Mouse (Mus musculus) cerebellum, postnatal 4 days (tissue): ENCODE results near the gene Fblim1.

Experiments used
- DNase-seq, 2 experiments: peaks; one replicate each; pipeline ENCODE4 v3.0.0; 2022; ENCODE audit warnings: low spot score in 2 of 2, mixed read lengths in 1 of 2

The Fblim1 gene

GRCm38 (mm10) chr4:141624983-141625773 lies 19.3 kb upstream of the Fblim1 start:
- DNase-seq = no peak

GRCm38 (mm10) chr4:141624134-141624533 lies 18.2 kb upstream of the Fblim1 start:
- no peak for DNase-seq

- DNase-seq = no peak
Measured at GRCm38 (mm10) chr4:141623666-141624065, 17.8 kb upstream of the Fblim1 start, which contains the start of gene Slc25a34. Gene Slc25a34 (minus strand): TSS chr4:141623821.

- DNase-seq = no peak
Measured at GRCm38 (mm10) chr4:141623037-141623436, 17.1 kb upstream of the Fblim1 start.

- DNase-seq = no peak
Measured at GRCm38 (mm10) chr4:141622580-141622979, 16.7 kb upstream of the Fblim1 start.

GRCm38 (mm10) chr4:141622091-141622490 lies 16.2 kb upstream of the Fblim1 start:
- no peak for DNase-seq

GRCm38 (mm10) chr4:141621297-141621696 lies 15.4 kb upstream of the Fblim1 start:
- DNase-seq = no peak

GRCm38 (mm10) chr4:141619299-141619883 lies 13.5 kb upstream of the Fblim1 start:
- DNase-seq = no peak

- peak in 1 of 2 experiments; percentile 61 for DNase-seq
Measured at GRCm38 (mm10) chr4:141618565-141619243, 12.8 kb upstream of the Fblim1 start, which contains the start of gene Tmem82. Gene Tmem82 (minus strand): TSS chr4:141618633.

- DNase-seq = no peak
Measured at GRCm38 (mm10) chr4:141617863-141618564, 12.1 kb upstream of the Fblim1 start.

- DNase-seq = peak in 1 of 2 experiments; percentile 63
Measured at GRCm38 (mm10) chr4:141617299-141617698, 11.4 kb upstream of the Fblim1 start.

GRCm38 (mm10) chr4:141616811-141617210 lies 10.9 kb upstream of the Fblim1 start:
- DNase-seq = no peak

GRCm38 (mm10) chr4:141614946-141615345 lies 9.1 kb upstream of the Fblim1 start:
- DNase-seq = peak in 1 of 2 experiments; percentile 44

- no peak for DNase-seq
Measured at GRCm38 (mm10) chr4:141609538-141609937, 3.6 kb upstream of the Fblim1 start.

GRCm38 (mm10) chr4:141605421-141605820 lies 475 bp downstream of the Fblim1 start:
- DNase-seq = no peak

GRCm38 (mm10) chr4:141604493-141604892 lies 1.4 kb downstream of the Fblim1 start:
- no peak for DNase-seq

- no peak for DNase-seq
Measured at GRCm38 (mm10) chr4:141603921-141604320, 2.0 kb downstream of the Fblim1 start.

- DNase-seq = no peak
Measured at GRCm38 (mm10) chr4:141602523-141603223, 3.2 kb downstream of the Fblim1 start.

- no peak for DNase-seq
Measured at GRCm38 (mm10) chr4:141601148-141601862, 4.6 kb downstream of the Fblim1 start.

GRCm38 (mm10) chr4:141600364-141600763 lies 5.5 kb downstream of the Fblim1 start:
- DNase-seq = no peak
